Mouse (Mus musculus): ENCODE measurements at regions not wholly inside any gene's neighbourhood (a gene's known extent, or its start where the extent isn't known, plus 50 kb on each side); places are given as distances from the start of the nearest gene placed in this dataset.

DNA sequence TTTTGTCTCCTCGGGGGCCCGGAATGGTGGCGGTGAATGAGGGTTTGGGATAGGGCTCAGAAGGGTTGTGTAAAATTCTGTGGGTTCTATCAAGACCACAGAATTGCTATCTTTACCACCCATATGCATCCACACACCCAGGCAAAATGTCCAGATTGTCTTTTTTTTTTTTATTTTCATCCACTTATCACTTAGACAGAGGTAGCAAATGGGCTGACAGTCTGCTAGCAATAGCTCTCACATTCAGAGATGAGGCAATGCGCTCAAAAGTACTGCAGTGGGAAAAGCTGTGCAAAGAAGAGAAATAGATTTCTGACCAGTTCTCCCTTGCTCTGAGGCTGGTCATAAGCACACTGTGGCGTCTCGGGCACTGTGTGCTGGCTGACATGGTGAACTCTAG is 154.5 kb downstream of the Dad1 start:
- no peak for DNase-seq (ENCODE audit: low spot score)

GRCm38 (mm10) chr14:54098122-54098775 is 155.7 kb downstream of the Dad1 start:
- DNase-seq (ENCODE audit: low spot score) = no peak

- no peak for DNase-seq (ENCODE audit: low spot score)
Observed at GRCm38 (mm10) chr14:54097026-54097425, 156.9 kb downstream of the Dad1 start.

GRCm38 (mm10) chr14:54092444-54092843 is 161.5 kb downstream of the Dad1 start:
- no peak for DNase-seq (ENCODE audit: low spot score)

DNA sequence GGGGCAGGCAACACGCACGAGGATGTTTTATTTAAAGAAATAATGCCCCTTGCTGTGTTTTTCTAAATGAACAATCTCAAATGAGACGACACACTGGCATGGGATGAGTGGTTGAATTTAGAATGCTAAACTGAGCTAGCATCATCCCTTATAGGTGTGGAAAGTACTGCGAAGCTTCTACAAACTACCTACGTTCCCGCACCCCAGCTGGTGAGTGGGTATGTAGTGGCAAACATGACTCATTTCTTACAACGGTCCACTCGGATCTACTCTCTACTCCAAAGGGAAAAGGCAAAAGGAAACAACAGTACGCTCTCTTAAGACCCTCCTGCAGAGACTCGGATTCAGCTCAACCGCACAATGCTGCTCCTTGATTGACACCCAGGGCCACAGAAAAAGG is 167.2 kb downstream of the Dad1 start:
- DNase-seq (ENCODE audit: low spot score) = no peak

DNA sequence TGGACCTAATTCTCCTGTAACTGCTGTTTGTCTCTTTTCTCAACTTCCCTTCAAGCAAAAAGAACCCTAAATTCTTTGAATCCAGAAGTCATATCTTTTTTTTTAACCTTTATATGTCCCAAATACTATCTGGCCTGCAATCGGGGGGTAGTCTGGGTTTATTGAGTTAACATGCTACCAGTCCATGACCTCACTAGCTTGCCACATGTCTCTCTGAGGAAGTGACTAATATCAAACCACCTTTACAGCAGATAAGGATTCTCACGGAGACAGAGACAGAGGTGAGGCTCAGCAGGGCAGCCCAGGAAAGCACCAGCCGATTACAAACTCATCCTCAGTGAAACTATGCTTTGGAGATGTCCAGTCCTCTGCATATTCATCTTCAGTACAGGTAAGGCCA is 179.2 kb downstream of the Dad1 start:
- DNase-seq (ENCODE audit: low spot score) = no peak

- DNase-seq (ENCODE audit: low spot score) = peak; percentile 10
Observed at GRCm38 (mm10) chr14:54072283-54072912, 181.5 kb downstream of the Dad1 start.

DNA sequence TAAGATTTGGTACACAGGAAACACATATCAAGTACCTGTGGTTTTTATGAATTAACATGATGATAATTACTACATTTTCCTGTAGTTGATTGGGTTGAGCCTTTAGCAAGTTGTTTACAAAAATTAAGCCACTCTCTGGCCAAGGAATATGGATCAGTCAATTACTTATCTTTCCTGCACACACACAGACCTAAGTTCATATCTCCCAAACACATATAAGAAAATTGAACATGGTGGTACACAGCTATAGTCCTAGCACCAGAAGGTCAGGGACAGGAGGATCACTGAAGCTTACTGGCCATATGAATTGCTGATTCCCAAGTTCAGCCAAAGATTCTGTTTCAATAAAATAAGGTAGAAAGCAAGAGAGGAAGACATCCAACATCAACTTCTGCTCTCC is 183.7 kb downstream of the Dad1 start:
- DNase-seq (ENCODE audit: low spot score) = no peak

DNA sequence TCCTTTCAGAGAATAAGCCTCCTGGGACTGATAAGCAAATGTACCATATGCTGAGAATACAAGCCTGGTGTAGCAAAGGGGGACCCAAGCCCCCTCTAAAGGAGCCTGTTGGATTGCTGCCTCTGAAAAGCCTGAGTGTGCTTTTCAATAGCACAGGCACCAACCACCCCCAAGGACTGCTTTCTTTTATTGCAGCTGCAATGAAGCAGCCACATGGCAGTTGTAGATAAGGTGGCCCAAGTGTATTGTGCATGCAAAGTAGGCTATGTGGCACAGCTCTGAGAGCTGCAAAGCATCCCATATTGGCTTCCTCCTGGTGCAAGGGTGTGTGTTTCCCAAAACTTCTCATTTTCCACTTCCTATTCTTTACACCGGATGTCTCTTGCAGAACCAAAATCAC is 185.2 kb downstream of the Dad1 start:
- no peak for DNase-seq (ENCODE audit: low spot score)

- DNase-seq (ENCODE audit: low spot score) = no peak
Observed at GRCm38 (mm10) chr14:54065466-54065865, 188.4 kb downstream of the Dad1 start.

- peak; percentile 73 for DNase-seq (ENCODE audit: low spot score)
Observed at GRCm38 (mm10) chr14:54064541-54065402, 189.1 kb downstream of the Dad1 start.

DNA sequence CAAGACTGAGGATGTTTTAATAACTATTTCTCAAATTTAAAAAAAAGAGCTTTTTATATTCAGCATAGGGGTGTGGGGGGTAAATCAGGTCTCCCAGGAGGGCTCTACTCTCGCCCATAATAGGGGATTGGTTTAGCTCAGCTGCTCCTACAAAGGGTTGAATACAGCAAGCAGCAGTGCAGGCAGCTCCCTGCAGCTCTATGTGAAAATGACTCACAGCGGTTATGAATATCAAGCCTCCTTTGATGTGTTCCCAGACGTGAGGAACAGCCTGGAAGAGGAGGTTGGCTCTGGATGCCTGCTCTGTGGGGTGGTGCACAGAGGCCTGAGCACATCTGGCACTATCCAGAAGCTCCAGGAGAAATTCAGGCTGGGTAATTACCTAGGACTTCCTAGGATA is 192.3 kb downstream of the Dad1 start:
- no peak for DNase-seq (ENCODE audit: low spot score)

GRCm38 (mm10) chr14:54059776-54060175 is 194.1 kb downstream of the Dad1 start:
- peak; percentile 79 for DNase-seq (ENCODE audit: low spot score)

- DNase-seq (ENCODE audit: low spot score) = no peak
Observed at GRCm38 (mm10) chr14:54059096-54059495, 194.8 kb downstream of the Dad1 start.

DNA sequence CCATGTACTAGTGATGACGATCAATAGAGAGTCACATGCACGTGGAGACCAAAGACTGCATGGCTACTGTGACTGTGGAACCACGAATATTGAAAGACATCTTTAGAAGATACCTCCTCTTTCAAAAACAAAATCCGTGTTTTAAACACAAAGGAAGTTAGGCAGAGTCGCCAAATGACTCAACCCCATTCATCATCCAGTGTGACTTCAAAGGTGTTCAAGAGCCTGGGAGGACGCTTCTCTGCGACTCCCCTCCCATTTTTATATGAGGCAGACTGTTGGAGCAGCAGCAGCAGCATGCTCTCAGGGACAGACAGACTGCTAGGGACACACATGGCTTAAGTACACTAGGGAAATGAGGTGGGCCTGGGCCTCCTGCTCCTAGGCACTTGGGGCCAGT is 197.2 kb downstream of the Dad1 start:
- no peak for DNase-seq (ENCODE audit: low spot score)

GRCm38 (mm10) chr14:54055390-54055789 is 198.5 kb downstream of the Dad1 start:
- no peak for DNase-seq (ENCODE audit: low spot score)

DNA sequence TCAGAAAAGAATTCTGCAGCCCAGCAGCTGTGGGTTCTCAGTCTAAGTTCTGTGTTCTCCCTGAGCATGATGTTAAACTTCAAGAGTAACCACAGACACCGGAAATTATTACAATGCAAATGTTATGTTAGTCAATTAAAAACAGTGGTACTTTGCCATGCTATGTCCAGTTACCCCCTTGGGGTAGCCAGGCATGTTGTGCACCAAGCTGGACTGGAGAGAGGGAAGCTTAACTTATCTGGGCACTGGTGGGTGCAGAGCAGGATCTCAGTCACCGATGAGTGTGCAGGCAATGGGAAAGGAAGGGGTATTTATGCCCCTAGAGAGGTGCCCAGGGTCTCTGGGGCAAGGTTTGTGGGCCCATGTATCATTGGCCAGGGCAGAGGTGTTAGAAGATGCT is 211.6 kb downstream of the Dad1 start:
- DNase-seq (ENCODE audit: low spot score) = no peak

DNA sequence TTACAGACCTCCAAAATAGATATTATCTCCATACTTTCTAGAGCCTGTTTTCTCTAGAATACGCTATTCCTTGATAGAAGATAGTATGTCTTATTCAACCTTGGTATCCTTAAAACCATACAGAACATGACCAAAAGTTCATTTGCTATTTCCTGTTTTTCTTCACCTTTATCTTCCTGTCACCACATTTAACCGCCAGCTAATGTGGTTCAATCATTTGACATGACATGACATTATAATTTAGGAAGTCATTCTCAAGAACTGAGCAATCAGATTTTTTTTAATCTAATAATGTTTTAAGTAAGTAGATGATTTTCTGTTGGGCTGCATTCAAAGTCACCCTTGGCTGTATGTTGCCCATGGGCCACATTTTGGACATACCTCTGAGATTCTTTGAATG is 213.3 kb downstream of the Dad1 start:
- DNase-seq (ENCODE audit: low spot score) = no peak

DNA sequence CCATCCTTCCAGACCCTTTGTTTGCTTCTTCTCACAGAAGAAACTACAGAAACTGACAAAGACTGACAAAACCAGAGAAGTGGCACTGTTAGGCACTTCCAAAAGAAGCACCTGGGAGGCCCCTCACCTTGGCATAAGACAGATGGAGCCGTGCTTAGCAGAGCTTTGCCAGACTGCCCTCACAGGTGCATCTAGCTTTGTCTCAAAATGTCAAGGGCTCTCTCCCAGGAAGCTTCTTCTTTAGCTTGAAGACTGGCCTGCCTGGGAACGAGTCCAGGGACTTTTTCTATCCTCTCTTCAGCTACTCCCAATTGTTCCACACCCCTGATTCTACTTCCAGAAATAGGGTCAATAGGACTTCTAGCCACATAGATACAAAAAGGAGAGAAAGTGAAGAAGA is 219.4 kb downstream of the Dad1 start:
- no peak for DNase-seq (ENCODE audit: low spot score)

GRCm38 (mm10) chr14:54023552-54023951 is 230.4 kb downstream of the Dad1 start:
- no peak for DNase-seq (ENCODE audit: low spot score)

- DNase-seq (ENCODE audit: low spot score) = no peak
Observed at GRCm38 (mm10) chr14:54021443-54021842, 232.5 kb downstream of the Dad1 start.

DNA sequence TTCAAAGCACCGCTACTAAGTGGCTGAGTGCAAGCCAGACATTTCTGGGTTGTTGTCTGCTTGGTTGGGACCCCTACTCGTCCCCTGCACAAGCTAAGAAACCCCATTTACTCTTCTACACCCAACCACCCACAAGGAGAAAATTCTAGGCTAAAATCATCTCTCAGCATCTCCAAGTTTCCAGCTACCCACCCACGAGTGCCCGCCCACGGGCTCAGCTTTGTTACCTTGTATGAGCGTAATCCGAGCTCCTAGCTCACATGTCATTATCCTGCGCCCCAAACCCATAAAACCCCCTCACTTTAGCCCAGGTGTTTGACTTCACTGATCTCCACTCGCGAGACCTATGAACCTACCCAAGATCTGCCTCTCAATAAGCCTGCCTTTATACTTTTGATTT is 239.3 kb downstream of the Dad1 start:
- DNase-seq (ENCODE audit: low spot score) = no peak

DNA sequence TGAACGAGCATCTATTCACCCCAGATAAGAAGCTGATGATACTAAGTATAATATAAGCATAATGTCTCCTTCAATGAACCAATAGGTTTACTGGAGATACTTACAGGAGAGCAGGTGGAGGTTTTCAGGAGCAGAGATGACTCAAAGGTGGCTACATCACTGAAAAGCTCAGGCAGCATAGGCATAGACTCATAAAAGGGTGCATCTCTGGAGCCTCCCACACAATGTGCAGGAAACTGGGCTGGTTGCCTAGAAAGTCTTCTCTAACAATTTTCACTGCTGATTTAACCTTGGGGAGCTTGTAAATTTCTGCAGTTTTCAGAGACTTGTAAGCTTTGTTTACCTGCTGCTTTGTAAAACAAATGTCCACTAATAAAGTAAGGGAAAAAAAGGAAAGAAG is 251.8 kb downstream of the Dad1 start:
- no peak for DNase-seq (ENCODE audit: low spot score)

Measured in urinary bladder, postnatal 14 days (tissue).